Mouse (Mus musculus): ENCODE measurements around the gene Mettl22.

- TF ChIP-seq CTCF (IDR thresholded peaks at IDR 0.05; ENCODE audit: low read depth, low read length), result no peak
- TF ChIP-seq POLR2A (IDR thresholded peaks at IDR 0.05; ENCODE audit: extremely low read depth, insufficient read depth, low read length), result no peak
Measured at GRCm38 (mm10) chr16:8491743-8492490, 21.3 kb downstream of the Mettl22 start.
